8 mouse cellular contexts compared by ENCODE assay signal in the genomic region with DNA sequence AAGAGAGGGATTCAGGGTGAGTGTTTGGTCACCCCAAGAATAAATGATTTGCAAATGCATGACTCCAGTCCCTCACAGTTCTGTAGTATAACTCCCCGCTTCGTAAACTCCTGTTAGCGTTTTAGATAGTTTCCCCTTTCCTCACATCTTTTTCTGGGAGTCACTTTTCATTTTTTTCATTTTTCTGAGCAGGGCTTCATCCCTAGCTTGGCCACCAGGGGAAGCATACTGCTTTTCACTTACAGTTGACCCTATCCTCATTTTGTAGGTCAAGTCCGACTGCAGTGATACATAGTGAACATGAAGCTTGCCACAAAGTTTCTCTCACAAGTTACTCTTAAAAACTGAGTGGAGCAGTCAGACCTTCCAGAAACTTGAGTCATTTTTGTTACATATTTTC. TPM values are rescaled to one million over a fixed set of nuclear protein-coding genes. Genes with fewer than 3 reads are reported as not detected.
DNase-seq lines count a peak whose midpoint lies in the region; ATAC-seq and TF ChIP-seq lines count a peak whose summit lies in the region.

No protein-coding gene starts in this region.

- no peak overlapping the region for H3K27ac ChIP-seq in cortical plate, adult 2 months (ENCODE audit: insufficient read depth, low read length)
- peak overlapping the region; percentile 46 for H3K27ac ChIP-seq in heart, embryonic 13.5 days (replicated peaks)
- no peak overlapping the region for H3K27ac ChIP-seq in kidney, embryonic 16.5 days (ENCODE audit: low read length)
- H3K27ac ChIP-seq in macrophage, result no peak overlapping the region

- peak; percentile 46; the same call in 1 of the 2 replicates for TF ChIP-seq CTCF in cortical plate, adult 2 months (IDR thresholded peaks at IDR 0.05; ENCODE audit: extremely low read depth, insufficient read depth, low read length)

- H3K4me2 ChIP-seq in heart, embryonic 13.5 days, result peak overlapping the region; percentile 88
- H3K4me2 ChIP-seq in kidney, embryonic 16.5 days (replicated peaks; ENCODE audit: low read depth, low read length), result peak overlapping the region; percentile 87

- DNase-seq in heart, adult 18-20 months, result peak; percentile 27 to 45
- DNase-seq in heart, postnatal 25 days (ENCODE audit: low spot score), result no peak
- peak; percentile 55 for DNase-seq in testis, postnatal 10 days (ENCODE audit: low spot score)
- DNase-seq in urinary bladder, adult 2 months (ENCODE audit: low spot score), result no peak

- no peak for ATAC-seq in heart, embryonic 13.5 days (ENCODE audit: extremely low read depth, insufficient number of reproducible peaks, low FRiP score, low TSS enrichment)
- no peak for ATAC-seq in kidney, embryonic 16.5 days (ENCODE audit: low FRiP score, low TSS enrichment)

- peaks cover 22% of the 10 kb centered on the region for H3K36me3 ChIP-seq in heart, embryonic 13.5 days
- H3K36me3 ChIP-seq in kidney, embryonic 16.5 days (ENCODE audit: insufficient read depth, low read length), result peaks cover 10% of the 10 kb centered on the region
- peaks cover 7% of the 10 kb centered on the region; the same call in 1 of the 2 replicates for H3K36me3 ChIP-seq in macrophage (ENCODE audit: inconsistent target)

- TF ChIP-seq POLR2A in cortical plate, adult 2 months (IDR thresholded peaks at IDR 0.05; ENCODE audit: extremely low read depth, insufficient read depth, low read length), result no peak

- H3K79me2 ChIP-seq in macrophage (ENCODE audit: inconsistent target), result peaks cover 64% of the 10 kb centered on the region

- H3K27me3 ChIP-seq in heart, embryonic 13.5 days (replicated peaks), result no peaks in the 10 kb centered on the region
- no peaks in the 10 kb centered on the region for H3K27me3 ChIP-seq in kidney, embryonic 16.5 days (ENCODE audit: insufficient read depth, low read length)

- H3K4me1 ChIP-seq in cortical plate, adult 2 months (ENCODE audit: control insufficient read depth, insufficient read depth, low read length), result no peaks in the 10 kb centered on the region; the same call in 1 of the 2 replicates
- peaks cover 24% of the 10 kb centered on the region for H3K4me1 ChIP-seq in heart, embryonic 13.5 days
- peaks cover 26% of the 10 kb centered on the region for H3K4me1 ChIP-seq in kidney, embryonic 16.5 days (ENCODE audit: insufficient read depth, low read length)

- peak overlapping the region; percentile 99 for H3K9ac ChIP-seq in heart, embryonic 13.5 days
- H3K9ac ChIP-seq in kidney, embryonic 16.5 days (replicated peaks; ENCODE audit: low read length), result peak overlapping the region; percentile 98; the same call in 1 of the 2 replicates

- H3K4me3 ChIP-seq in cortical plate, adult 2 months (ENCODE audit: insufficient read depth, low read length), result no peak overlapping the region; the same call in 1 of the 2 replicates
- H3K4me3 ChIP-seq in heart, embryonic 13.5 days, result peak overlapping the region; percentile 92
- peak overlapping the region; percentile 98 for H3K4me3 ChIP-seq in kidney, embryonic 16.5 days (ENCODE audit: low read length)
- H3K4me3 ChIP-seq in macrophage (ENCODE audit: inconsistent target), result peak overlapping the region; percentile 65

- 25% methylated on average over 4 of the region's 4 CpGs for WGBS in heart, embryonic 13.5 days
- WGBS in kidney, embryonic 16.5 days, result 35% methylated on average over 4 of the region's 4 CpGs
- WGBS in macrophage (ENCODE audit: missing documents), result 23% methylated on average over 4 of the region's 4 CpGs

- no peaks in the 10 kb centered on the region for H3K9me3 ChIP-seq in heart, embryonic 13.5 days
- H3K9me3 ChIP-seq in kidney, embryonic 16.5 days (ENCODE audit: low read length), result no peaks in the 10 kb centered on the region

- intact Hi-C loops in heart, postnatal 25 days (cut with DNase I), result no loop called here

RNA-seq across cellular contexts. Expression of gene Rcor1, which starts 2.0 kb away (rescaled TPM):
- total RNA-seq in heart, adult 18-20 months (2021), result 10 to 100 TPM; 14.7 to 15.0 TPM
- 10 to 100 TPM; 14.8 to 17.4 TPM for total RNA-seq in heart, postnatal 25 days (2021)
- polyA plus RNA-seq in cortical plate, adult 2 months (2012; rRNA removed), result 11.3 and 11.6 TPM in 2 replicates
- polyA plus RNA-seq in heart, embryonic 13.5 days (2015; fragmentation: Nextera tagmentation; extraction: Ambion mirVana), result 5.4 and 6.7 TPM in 2 replicates
- polyA plus RNA-seq in kidney, embryonic 16.5 days (2015; fragmentation: Nextera tagmentation; extraction: Ambion mirVana), result 9.7 and 9.8 TPM in 2 replicates
- 10 to 100 TPM; 10.2 to 46.2 (median 38.7) TPM for total RNA-seq in macrophage (2018; cell fraction: chromatin; rRNA removed)
- 10 to 100 TPM; 20.2 to 42.9 (median 30.3) TPM for total RNA-seq in macrophage (2018; cell fraction: cytosol; rRNA removed)
- total RNA-seq in macrophage (2018; cell fraction: nucleus; rRNA removed), result 10 to 100 TPM; 18.4 to 63.4 (median 41.9) TPM
- polyA plus RNA-seq in macrophage (2018), result 22.6 to 25.5 TPM (median 23.9 TPM) in 3 replicates
- 12.6 and 16.6 TPM in 2 replicates for polyA plus RNA-seq in urinary bladder, adult 2 months (2012; rRNA removed)

Comparison
In these comparisons a context has a peak if more than half of its experiments do, and no peak if none do; other contexts are left out.
1. DNase-seq: peak in heart, adult 18-20 months (2 of 2) and testis, postnatal 10 days (single experiment); none in heart, postnatal 25 days (single experiment) and urinary bladder, adult 2 months (single experiment).